Mouse (Mus musculus): ENCODE data around the gene Prkg2. TPM values are rescaled to one million over a fixed set of nuclear protein-coding genes. Genes with fewer than 3 reads are reported as not detected.

The Prkg2 gene
- polyA plus RNA-seq, 1 experiment = not detected

DNA sequence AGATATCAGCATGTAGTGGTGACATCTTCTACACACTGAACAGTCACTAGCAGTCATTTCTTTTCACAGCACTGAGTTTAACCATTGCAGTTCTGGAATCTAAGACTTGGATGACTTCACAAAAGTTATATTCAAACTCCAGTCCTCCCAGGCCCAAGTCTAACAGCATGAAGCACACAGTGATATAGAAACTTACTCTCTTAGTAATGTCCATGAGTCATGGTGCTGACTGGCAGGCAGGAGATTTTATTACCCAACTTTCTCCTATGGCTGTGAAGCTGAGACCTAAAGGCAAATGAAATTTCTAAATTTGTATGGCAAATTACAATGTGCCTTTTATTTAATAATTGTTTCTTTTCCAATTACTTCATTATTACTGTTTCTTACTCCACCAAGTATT, 139.2 kb downstream of the Prkg2 start:
- no peak overlapping the region for H3K27ac ChIP-seq (ENCODE audit: insufficient read depth, low read depth, low read length)
- no peak for TF ChIP-seq POLR2A (IDR thresholded peaks at IDR 0.05; ENCODE audit: insufficient read depth, low read depth, low read length)
- TF ChIP-seq CTCF (IDR thresholded peaks at IDR 0.05; ENCODE audit: insufficient read depth, low read depth, low read length) = no peak
- no peaks in the 10 kb centered on the region for H3K4me1 ChIP-seq (ENCODE audit: control insufficient read depth, insufficient read depth, low read length)
- no peak overlapping the region for H3K4me3 ChIP-seq (ENCODE audit: insufficient read depth, low read depth, low read length)

DNA sequence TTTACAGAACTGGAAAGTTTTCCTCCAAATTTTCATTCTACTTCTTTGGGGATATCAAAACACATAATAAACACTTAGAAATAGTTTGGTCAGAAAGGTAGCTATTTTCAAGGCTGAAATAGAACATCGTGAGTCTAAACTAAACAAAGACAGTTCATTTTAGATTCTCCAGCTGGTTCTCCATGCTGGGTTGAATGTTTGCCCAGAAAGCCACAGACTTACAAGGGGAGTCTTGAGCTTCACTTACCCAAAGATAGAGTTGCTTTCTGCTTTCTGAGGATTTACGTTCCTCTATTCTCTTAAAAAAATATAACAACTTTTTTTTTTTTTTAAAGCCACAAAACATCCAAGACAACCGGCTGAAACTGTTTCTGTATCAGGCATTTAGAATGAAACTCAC, 142.9 kb downstream of the Prkg2 start:
- WGBS = 38% methylated on average over 3 of the region's 3 CpGs
- Histone ChIP-seq H3K4me1 (ENCODE audit: control insufficient read depth, insufficient read depth, low read length) (no peaks in the 10 kb centered on the region), H3K4me3 (ENCODE audit: insufficient read depth, low read depth, low read length) (no peak overlapping the region), H3K27ac (ENCODE audit: insufficient read depth, low read depth, low read length) (no peak overlapping the region)
- TF ChIP-seq CTCF (IDR thresholded peaks at IDR 0.05; ENCODE audit: insufficient read depth, low read depth, low read length) (no peak), POLR2A (IDR thresholded peaks at IDR 0.05; ENCODE audit: insufficient read depth, low read depth, low read length) (no peak)

DNA sequence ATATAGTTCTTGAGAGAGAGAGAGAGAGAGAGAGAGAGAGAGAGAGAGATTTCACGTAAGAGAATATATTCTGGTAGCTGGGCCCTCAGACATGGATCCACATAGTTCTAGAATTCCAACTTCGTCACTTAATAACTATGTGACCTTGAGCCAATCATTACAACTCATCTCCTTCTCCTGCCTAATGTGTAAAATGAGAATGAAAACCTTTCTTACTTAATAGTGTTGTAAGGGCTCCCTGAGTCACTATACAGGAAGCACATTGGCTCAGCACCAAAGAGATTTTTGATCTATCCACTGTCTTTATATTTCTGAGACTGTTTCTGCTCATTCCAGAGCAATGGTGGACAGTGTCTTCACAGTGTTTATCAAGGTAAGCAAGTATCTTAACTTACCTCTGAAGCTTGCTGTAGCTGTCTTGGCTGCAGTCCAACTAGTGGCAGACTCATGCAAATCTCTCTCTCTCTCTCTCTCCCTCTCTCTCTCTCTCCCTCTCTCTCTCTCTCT, 146.6 kb downstream of the Prkg2 start:
- Histone ChIP-seq H3K4me1 (ENCODE audit: control insufficient read depth, insufficient read depth, low read length) (no peaks in the 10 kb centered on the region), H3K4me3 (ENCODE audit: insufficient read depth, low read depth, low read length) (no peak overlapping the region), H3K27ac (ENCODE audit: insufficient read depth, low read depth, low read length) (no peak overlapping the region)
- 94% methylated on average over 2 of the region's 2 CpGs for WGBS
- TF ChIP-seq CTCF (IDR thresholded peaks at IDR 0.05; ENCODE audit: insufficient read depth, low read depth, low read length) = no peak
- TF ChIP-seq POLR2A (IDR thresholded peaks at IDR 0.05; ENCODE audit: insufficient read depth, low read depth, low read length) = no peak

- Histone ChIP-seq H3K27ac (ENCODE audit: insufficient read depth, low read depth, low read length) (no peak overlapping the region), H3K4me3 (ENCODE audit: insufficient read depth, low read depth, low read length) (no peak overlapping the region), H3K4me1 (ENCODE audit: control insufficient read depth, insufficient read depth, low read length) (no peaks in the 10 kb centered on the region)
- no peak for TF ChIP-seq POLR2A (IDR thresholded peaks at IDR 0.05; ENCODE audit: insufficient read depth, low read depth, low read length)
- no peak for TF ChIP-seq CTCF (IDR thresholded peaks at IDR 0.05; ENCODE audit: insufficient read depth, low read depth, low read length)
- whole genome bisulfite sequencing = 84% methylated on average over 3 of the region's 3 CpGs
Measured at GRCm38 (mm10) chr5:98882096-98882495, 155.1 kb downstream of the Prkg2 start.

Other genes starting within 250 kb of the Prkg2 start
- gene Bmp3, start 182.9 kb downstream of the Prkg2 start, polyA plus RNA-seq (2012; ENCODE audit: insufficient read depth, insufficient read length, low replicate concordance, missing spikeins) = not detected in 2 replicates